Mouse (Mus musculus) heart, postnatal 10 days (tissue): ENCODE measurements around the gene Lemd1. TPM values are rescaled to one million over a fixed set of nuclear protein-coding genes. Genes with fewer than 3 reads are reported as not detected.
"Not testable (repeated sequence)": the region's sequence is repeated elsewhere in the genome, so short reads cannot be mapped to it uniquely, and the experiment has no call there.

Experiments used
- DNase-seq, 2 experiments: peaks; one replicate each; pipeline ENCODE4 v3.0.0; 2021
- intact Hi-C: fragments of 180-260 bp; cut with DNase I; formaldehyde crosslinking; loops from one replicate; pipeline ENCODE4 v1.15.1; 2025
- total RNA-seq, 2 experiments: library from RNA; stranded (reverse); gene quantifications; 2 replicates each; pipeline ENCODE4 v1.2.3; 2021

Gene Lemd1
- total RNA-seq, 2 experiments from 2014 or later, result not detected

DNA sequence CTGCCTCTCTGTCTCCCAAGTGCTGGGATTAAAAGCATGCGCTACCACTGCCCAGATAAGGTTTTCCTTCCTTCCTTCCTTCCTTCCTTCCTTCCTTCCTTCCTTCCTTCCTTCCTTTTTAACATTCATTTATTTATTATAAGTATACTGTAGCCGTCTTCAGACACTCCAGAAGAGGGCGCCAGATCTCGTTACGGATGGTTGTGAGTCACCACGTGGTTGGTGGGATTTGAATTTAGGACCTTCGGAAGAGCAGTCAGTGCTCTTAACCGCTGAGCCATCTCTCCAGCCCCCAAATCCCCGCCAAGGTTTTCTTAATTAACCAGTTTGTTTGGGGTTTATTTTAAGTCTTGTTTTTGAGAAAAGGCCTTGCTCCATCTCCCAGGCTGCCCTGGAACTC is 28.6 kb upstream of the Lemd1 start:
- DNase-seq, intact Hi-C loops: not testable (repeated sequence)

DNA sequence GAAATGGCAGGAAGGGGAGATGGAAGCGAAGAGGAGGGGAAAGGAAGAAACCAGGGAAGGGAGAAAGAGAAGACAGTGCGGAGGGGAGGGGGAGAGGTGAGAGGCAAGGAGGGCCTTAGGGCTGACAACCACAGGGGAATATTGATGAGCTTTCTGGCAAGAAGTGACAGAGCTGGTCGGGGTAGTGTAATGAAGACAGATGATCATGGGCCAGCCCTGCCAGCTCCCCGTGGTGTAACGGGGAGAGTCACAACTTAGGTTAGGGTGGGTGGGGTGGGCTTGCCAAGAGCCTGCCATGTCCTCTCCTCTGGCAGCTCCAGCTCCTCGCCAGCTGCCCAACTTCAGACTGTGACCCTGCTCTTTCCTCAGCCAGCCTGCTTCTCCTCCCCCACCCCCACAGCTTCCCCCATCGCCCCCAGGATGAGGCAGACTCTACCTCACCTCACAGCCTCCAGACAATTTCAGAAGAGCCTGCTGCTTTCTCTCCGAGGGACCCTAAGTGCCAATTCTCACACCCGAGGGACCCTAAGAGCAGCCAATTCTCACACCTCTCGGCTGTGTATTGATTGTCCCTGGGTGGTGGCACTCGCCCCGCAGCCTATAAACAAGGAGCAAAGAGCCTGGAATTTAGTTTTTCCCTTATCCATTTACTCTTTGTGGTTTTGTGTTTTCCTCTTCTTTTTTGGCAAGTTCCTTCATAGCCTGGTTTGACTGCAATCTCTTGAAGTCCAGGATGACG is 26.3 kb upstream of the Lemd1 start:
- no peak for DNase-seq
- intact Hi-C loops, result no loop called here

DNA sequence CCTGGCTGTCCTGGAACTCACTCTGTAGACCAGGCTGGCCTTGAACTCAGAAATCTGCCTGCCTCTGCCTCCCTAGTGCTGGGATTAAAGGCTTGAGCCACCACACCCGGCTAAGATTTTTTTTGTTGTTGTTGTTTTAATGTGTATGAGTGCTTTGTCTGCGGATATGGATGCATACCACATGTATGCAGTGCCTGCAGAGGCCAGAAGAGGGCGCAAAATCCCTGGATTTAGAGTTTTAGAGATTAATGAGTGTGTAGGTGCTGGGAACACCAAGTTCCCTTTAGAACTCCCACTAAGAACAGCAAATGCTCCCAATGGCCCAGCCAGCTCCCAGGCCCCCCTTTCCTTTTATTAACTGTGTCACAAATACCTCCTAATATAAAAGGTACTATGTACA is 25.4 kb upstream of the Lemd1 start:
- no peak for DNase-seq
- intact Hi-C loops, result no loop called here

DNA sequence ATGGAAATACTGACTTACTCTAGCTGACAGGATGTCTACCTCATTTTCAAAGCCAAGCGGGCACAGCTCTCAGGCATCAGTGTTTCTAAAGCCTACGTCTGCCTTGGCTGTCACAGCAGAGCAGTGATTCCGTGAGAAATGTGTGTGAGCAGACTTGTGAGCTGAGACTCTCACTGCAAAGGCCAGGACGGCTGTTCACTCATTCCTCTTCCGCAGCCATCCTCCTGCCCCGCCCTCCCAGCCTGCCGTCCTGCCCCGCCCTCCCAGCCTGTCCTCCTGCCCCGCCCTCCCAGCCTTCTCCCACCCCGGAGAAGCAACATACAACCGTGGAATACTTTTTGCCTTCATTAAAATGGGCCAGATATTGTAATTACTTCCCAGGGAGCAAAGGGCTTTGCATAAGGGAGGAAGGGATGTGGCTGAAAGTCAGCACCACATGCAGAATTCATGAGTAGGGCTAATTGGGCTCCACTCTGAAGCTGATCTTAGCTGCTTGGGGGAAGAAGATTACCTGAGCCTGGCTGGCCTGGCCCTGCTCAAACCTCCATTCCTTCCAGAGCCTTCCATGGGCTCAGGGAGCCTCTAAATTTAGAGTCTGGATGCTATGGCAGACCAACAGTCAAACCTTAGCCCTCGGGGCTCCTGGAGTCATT is 23.0 kb upstream of the Lemd1 start:
- DNase-seq, result no peak
- intact Hi-C loops, result no loop called here

DNA sequence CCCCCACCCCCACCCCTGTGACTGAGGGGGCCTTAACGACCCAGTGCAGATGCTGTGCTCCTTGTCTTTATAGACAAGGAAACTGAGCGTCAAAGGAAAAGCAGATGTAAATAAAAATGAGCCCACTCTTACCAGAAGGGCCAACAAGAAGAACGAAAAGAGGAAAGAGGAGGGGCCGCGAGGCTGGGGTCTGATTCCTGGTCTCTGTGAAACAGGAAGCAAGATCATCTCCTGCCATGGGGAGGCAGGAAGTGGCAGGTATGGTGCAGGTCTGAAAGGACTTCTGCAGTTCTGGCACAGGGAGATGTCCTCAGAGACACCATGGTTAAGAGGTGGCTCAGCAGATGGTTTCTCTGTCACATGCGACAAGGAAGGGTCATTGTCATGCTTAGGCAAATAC is 20.5 kb upstream of the Lemd1 start:
- DNase-seq, result no peak
- intact Hi-C loops, result no loop called here

DNA sequence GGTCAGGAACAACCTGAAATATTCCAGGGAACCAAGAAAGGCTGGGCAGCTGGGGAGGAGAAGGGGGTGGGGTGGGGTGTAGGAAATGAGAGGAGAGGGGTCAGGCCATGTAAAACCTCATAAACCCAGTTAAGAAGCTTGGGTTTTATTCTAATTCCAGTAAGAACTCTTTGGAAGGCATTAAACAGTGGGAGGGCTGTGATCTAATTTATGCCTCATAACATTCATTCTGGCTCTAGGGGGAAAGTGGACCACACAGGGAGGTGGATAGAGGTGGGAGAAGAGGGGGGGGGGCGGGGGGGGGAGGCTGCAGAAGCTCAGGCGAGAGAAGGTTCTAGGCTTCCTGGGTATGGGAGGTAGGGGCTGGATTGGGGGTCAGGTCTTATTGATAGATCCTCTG is 19.6 kb upstream of the Lemd1 start:
- intact Hi-C loops, result no loop called here
- DNase-seq, result no peak

DNA sequence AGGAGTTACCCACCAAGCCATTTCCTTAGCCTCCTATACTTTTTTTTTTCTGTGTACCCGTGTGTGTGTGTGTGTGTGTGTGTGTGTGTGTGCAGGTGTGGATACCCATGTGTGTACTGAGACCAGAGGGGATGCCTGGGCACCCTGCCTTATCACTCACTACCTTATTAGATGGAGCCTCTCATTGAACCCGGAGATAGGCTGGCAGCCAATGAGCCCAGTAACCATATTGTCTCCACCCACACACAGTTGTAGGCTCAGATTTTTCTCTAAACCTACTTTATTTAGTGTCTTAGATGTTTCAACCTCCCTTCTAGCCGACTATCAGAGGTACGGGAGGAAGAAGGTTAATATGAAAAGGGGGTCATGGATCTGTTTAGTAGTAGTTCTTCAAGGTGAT is 4.9 kb upstream of the Lemd1 start:
- intact Hi-C loops, result no loop called here
- no peak for DNase-seq

DNA sequence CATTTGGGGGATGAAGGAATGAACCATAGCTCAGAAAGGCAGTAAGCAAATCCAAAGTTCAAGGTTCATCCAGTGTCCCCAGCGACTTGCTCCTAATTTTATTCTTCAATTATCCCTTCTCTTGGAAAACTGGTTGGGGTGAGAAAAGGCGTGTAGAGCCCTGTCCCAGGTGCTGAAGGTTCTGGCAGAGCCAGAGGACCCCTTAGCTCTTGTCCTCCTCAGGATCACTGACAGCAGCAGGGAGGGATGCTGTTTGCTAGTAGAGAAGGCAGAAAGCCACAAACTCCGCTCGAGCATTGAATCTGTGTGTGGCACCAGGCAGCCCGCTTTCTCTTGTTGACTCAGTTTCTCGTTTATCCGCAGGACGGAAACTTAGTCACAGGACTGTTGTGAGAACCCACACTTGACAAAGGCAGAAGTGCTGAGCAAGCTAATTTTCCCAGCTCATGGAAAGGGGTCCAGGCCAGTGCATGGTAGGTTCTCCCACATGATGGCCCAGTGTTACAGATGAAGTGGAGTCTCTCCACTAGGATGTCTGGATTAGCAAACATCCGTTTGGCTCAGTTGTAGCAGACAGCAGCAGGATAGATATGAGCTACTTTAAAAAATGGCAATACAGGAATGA is 2.7 kb upstream of the Lemd1 start:
- no peak for DNase-seq

DNA sequence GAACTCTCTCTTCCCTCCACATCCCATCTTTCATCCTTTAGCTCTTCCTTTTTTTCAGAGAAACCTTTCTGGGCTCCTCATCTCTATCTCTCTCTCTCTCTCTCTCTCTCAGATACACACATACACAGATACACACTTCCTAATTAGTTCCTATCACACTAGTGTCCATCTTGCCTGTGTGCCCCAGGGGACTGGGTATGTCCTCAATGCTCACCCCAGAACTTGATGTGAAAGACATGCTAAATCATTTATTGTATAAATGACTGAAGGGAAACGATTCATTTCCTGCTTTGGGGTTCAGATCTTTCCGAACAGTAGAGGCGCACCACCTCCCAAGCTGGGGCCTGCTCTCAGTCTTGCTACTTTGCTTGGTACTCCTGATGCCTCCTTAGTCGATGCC is 2.0 kb upstream of the Lemd1 start:
- intact Hi-C loops, result no loop called here
- DNase-seq, result no peak

More for the DNA sequence above, 2.7 kb upstream of the Lemd1 start:
- intact Hi-C loops, result no loop called here

DNA sequence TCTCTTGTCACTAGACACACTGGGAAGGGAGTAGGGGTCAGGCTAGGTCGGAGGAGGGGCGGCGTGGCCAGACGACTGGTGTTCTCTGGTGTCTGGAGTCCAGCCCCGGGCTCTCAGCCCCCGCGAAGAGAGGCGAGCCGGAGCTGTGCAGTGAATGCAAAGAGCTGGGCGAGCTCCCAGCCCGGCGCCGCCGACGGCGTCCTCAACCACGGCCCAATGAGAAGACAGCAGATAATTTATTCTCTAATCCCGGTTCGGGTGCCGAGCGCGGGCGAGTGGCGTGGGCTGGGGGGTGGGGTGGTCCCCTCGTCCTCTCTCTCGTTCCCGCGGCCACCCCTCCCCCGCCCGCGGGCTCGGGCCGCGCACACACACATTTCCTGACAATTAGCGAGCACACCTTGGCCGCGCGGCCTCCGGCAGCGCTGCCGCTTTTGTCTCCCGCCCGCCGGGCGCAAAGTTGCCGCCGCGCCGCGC is 1.2 kb upstream of the Lemd1 start:
- intact Hi-C loops, result no loop called here
- peak in 1 of 2 experiments; percentile 25 for DNase-seq

DNA sequence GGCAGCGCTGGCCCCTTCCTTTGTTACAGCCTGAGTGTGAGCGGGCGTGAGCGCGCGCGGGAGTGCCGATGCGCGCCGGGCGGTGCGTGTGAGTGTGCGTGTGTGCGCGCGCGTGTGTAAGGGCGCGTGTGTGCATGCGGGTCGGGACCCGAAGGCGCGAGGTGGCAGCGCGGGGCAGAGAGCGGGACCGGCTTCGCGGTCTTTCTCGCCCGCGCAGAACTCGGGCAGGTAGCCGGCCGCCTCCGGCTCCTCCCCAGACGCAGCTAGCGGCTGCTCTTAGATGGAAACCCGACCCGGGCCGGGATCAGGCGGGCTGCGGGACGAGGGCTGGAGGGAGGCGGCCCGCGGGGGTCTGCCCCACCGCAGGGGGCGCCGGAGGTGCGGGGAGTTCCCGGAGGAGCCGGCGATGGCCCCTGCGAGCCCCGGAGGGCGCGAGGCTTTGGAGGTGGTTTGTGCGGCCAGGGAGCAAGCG is 574 bp upstream of the Lemd1 start:
- intact Hi-C loops, result no loop called here
- DNase-seq, result peak in 1 of 2 experiments; percentile 15

DNA sequence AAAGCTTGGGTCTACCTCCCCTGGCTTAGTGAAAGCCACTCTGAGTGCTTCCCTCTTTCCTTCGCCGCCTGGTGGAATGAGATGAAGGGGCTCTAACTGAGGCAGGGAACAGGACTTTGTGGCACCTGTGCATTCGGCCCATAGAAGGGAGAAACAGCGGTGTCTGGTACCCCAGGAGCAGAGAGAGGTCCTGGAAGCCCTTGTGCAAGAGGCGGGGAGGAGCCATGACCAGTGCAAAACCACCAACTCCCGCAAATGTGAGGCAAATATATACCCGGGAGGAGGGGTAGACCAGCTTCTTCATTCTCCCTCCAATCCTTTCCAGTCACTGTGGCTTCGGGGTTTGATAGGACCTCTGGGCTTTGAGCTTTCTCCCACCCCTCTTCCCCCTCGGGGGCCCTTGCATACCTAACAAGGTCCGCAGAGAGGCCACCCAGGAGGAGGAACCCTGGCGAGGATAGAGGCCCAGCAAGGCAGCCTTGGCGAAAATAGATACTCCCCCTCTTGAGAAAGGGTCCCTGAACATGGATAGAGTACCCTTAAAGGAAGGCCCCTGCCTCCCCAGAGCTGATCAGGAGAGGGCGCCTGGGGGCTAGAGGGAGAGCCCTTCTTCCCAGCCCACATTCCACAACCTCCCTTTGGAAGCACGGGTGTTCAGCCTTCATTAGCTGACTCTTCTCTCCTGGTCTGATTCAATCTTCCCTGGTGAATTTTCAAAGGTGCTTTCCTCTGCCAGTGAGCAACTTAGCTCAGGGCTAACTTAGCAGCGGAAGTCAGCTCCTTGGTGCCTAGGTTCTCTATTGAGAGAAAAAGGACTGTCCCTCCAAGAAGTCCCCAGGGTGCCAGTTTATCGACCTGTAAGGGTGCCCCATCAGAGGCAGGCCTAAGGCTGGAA is 802 bp downstream of the Lemd1 start:
- intact Hi-C loops, result no loop called here

DNA sequence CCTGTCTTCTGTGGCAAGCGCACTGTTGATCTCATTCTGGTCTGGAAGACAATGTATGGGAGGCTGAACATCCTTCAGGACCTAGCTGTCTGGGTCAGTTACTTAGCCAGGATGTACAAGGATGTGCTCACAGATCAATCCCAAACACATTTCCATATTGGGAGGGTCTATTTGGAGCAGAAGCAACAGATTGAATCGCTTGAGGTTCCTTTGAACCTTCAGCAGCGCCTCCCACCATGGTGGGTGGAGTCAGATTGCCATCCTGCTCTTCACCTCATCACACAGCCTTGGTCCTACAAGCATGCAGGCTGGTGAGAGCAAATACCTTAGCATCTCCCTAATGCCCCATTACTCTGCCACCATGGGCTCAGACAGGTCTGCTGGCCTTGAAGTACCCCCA is 2.6 kb downstream of the Lemd1 start:
- DNase-seq, result no peak
- intact Hi-C loops, result no loop called here

More for the DNA sequence above, 802 bp downstream of the Lemd1 start:
- no peak for DNase-seq

DNA sequence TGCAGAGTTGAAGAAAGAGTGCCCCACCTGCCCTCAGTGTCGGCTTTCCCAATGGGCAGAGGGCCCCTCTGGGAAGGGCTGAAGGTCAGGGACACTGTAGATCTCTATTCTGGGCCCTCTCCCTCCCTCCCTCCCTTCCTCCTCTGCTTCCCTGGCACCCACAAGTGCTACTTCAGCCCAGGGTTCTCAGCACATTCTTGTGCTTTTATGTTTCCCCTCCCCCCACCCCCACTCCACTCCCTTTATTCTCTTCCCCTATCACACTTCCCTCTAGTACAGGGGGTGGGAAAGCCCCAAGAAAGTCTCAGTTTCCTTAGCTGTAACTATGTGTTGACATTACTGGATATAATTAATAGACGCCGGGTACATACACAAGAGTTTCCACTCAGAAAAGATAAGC is 3.4 kb downstream of the Lemd1 start:
- intact Hi-C loops, result no loop called here
- DNase-seq, result no peak

DNA sequence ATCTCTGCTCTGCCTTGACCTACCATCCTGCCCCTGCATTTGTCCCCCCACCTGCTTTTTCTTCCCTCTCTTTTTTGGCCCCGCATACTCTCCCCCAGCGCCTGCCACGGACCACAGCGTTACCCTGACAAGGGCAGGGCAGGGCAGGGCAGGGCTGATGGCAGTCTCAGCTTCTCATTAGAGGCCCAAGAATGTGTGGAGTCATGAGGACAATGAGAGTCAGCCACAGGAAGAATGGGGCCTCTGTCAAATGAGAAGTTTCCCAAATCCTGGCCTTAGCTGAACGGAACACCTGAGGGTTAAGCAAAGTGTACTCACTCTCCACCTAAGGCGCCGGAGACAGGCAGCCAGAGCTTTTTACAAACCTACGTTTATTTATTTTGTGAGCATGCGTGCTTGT is 3.9 kb downstream of the Lemd1 start:
- DNase-seq, result no peak

DNA sequence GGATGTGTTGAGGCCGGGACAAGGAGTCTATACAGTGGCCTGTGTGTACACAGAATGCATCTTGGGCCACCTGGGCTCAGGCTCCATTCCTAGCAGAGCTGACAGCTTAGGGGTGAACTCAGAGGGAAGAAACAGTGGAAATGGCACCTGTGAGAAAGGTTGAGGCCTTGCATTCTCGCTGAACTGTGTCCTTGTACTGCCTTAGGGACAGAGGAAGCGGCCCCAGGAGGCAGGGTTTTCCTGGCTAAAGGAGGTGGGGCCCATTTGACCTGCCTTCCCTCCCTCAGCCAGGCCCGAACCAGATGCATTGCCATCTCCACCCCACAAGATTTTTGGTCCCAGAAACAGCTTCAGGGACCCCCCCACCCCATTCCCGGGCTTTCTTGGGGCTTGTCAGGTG is 4.5 kb downstream of the Lemd1 start:
- no peak for DNase-seq
- intact Hi-C loops, result no loop called here

More for the DNA sequence above, 3.9 kb downstream of the Lemd1 start:
- intact Hi-C loops, result no loop called here

DNA sequence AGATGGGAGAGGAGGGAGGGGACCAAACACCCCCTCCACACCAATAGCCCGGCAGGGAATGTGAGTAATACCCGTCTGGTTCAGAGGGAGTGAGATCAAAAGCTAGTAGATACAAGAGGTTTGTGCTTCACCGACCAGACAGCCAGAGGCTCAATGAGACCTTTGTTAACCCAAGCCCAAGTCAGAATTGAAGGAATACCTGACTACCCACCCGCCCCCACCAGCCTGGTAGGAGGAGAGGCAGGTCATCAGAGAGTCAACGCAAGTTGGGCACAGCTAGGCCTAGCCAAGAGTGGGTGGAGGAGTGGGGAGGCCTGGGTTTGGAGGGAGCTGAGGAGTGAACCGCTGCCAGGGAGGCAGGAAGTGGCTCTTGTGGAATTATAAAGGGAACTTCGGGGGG is 5.1 kb downstream of the Lemd1 start:
- intact Hi-C loops, result no loop called here
- DNase-seq, result no peak

DNA sequence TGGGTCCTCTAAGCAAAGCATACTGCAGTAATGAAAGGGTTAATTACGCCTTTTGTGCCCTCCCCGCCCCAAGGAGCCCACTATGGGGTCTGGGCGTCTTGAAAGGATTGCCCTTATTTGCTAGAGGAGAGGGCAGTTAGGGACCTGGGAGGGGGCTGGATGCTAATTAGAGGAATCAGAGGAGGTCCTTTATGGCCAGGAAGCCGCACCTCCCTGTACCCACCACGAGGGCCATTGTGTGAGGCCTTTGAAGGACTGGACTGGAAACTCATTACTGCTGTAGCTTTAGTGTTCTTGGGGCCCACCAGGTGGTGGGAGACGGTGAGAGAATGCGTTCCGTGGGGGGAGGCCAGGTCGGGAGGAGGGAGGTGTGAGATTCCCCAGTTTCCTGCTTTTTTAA is 6.4 kb downstream of the Lemd1 start:
- intact Hi-C loops, result no loop called here
- no peak for DNase-seq

DNA sequence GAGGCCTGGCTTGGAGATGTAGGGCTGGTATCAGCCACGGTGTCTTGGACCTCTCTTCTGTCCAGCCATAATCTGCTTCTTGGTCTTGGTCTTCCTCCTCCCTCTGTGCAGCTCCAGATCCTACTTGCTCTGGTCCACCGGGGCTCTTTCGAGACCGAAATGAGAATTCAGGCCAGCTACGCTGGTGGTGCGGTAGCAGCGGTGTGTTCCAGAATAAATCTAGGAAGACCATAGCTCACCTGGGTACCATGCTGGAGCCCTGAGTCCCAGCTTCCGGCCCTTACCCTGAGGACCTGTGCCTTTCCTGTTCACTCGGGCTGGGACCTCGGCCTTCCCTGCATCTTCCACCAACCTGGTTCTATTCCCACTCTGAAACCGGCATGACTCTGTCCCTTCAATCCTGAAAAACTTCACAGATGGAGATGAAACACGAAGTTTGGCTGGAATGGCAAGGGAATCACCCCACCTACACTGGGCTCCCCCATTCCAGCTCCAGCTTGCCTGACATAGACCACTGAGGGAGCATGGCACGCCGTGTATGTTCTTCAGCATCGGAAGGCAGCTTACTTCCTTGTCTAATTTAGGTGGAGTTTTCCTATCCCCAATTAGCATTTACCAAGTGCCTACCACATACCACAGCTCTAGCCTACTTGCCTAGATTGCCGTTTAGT is 7.3 kb downstream of the Lemd1 start:
- intact Hi-C loops, result no loop called here

DNA sequence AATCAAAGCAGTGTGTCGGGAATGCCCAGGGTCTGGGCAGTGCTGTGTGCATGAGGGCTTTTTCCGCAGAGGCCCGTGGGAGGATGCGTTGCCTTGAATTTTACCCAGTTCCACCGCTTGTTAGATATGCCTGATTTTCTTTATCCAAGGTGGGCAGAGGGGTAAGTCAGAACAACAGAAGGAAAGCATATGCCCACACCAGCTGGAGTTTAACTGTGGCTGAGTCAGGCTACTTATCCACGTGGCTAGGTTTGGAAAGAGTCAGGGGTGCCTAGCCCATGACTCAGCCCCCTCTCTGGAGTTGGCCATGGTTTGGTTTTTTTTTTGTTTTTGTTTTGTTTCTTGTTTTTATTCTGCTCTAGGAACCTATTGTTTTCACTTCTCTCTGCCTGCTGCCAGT is 8.0 kb downstream of the Lemd1 start:
- DNase-seq, result no peak
- intact Hi-C loops, result no loop called here

More for the DNA sequence above, 7.3 kb downstream of the Lemd1 start:
- DNase-seq, result no peak
